Mouse (Mus musculus): ENCODE results near the gene Nup85.

The Nup85 gene

GRCm38 (mm10) chr11:115584376-115585073 is 20.3 kb downstream of the Nup85 start:
- no peak for DNase-seq

- DNase-seq = no peak
Observed at GRCm38 (mm10) chr11:115585573-115586100, 21.4 kb downstream of the Nup85 start.

- DNase-seq = no peak
Observed at GRCm38 (mm10) chr11:115586403-115586802, 22.2 kb downstream of the Nup85 start.

GRCm38 (mm10) chr11:115587984-115588383 is 23.8 kb downstream of the Nup85 start:
- DNase-seq = no peak

- no peak for DNase-seq
Observed at GRCm38 (mm10) chr11:115590526-115591075, 26.4 kb downstream of the Nup85 start.

- no peak for DNase-seq
Observed at GRCm38 (mm10) chr11:115595209-115595608, 31.0 kb downstream of the Nup85 start.

- DNase-seq = no peak
Observed at GRCm38 (mm10) chr11:115598309-115598708, 34.1 kb downstream of the Nup85 start.

- peak; percentile 58 for DNase-seq
Observed at GRCm38 (mm10) chr11:115599722-115600121, 35.5 kb downstream of the Nup85 start.

GRCm38 (mm10) chr11:115600743-115601142 is 36.5 kb downstream of the Nup85 start:
- DNase-seq = no peak

GRCm38 (mm10) chr11:115601174-115601573 is 36.9 kb downstream of the Nup85 start:
- no peak for DNase-seq

GRCm38 (mm10) chr11:115603128-115603475 is 38.9 kb downstream of the Nup85 start:
- DNase-seq = no peak

- peak; percentile 90 for DNase-seq
Observed at GRCm38 (mm10) chr11:115603476-115604303, 39.5 kb downstream of the Nup85 start, which contains the start of the genes Mrps7 and Gga3. Gene Mrps7 (plus strand): TSS chr11:115603925. Gene Gga3 (minus strand): TSS chr11:115604051.

GRCm38 (mm10) chr11:115604304-115604696 is 40.1 kb downstream of the Nup85 start:
- no peak for DNase-seq

- no peak for DNase-seq
Observed at GRCm38 (mm10) chr11:115606733-115607132, 42.5 kb downstream of the Nup85 start.

- no peak for DNase-seq
Observed at GRCm38 (mm10) chr11:115608421-115609399, 44.5 kb downstream of the Nup85 start.

GRCm38 (mm10) chr11:115609576-115609975 is 45.3 kb downstream of the Nup85 start:
- DNase-seq = no peak

GRCm38 (mm10) chr11:115611173-115611572 is 46.9 kb downstream of the Nup85 start:
- no peak for DNase-seq

- DNase-seq = peak; percentile 63
Observed at GRCm38 (mm10) chr11:115612059-115612409, 47.8 kb downstream of the Nup85 start.

- DNase-seq = peak; percentile 75
Observed at GRCm38 (mm10) chr11:115612410-115613137, 48.3 kb downstream of the Nup85 start, which contains the start of gene Mif4gd. Gene Mif4gd (minus strand): TSS chr11:115612969.

- no peak for DNase-seq
Observed at GRCm38 (mm10) chr11:115613138-115613945, 49.1 kb downstream of the Nup85 start.
